Comparison of ENCODE assay signal across 8 mouse cellular contexts in the genomic region with DNA sequence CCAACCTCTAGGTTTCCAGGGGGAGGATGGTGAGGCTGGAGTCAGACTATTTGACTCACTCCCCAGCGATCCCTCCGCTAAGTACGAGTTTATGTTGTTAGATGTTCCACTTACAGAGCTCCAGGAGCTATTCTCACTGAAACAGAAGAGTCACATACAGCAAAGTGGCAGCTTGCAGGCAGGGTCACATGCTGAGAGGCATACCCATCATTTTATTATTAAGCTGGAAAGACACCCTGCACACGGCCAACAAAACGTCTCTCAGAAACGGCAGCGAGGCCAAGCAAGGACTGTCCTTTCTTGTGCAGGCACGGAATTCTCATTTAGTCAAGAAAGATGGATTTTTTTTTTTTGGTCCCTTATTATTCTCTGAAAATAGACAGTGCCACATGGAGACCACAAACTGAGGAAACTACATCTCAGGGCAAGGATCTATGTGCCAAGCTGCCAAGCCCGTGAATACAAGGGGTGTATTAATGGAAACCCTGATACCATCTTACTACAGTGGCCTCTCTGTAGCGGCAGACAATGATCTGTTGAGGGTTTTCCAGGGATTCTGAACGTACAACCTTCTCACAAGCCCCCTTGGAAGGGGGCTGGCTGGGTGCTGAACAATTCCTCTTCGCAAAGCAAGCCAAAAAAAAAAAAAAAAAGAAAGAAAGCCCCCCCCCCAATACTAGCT. TPM values are rescaled to one million over a fixed set of nuclear protein-coding genes. Genes with fewer than 3 reads are reported as not detected.
DNase-seq lines count a peak whose midpoint lies in the region; ATAC-seq lines count a peak whose summit lies in the region.

No protein-coding gene starts in this region.

- WGBS in forebrain, embryonic 16.5 days: 7% methylated on average over 12 of the region's 12 CpGs
- WGBS in midbrain, embryonic 10.5 days: 49% methylated on average over 12 of the region's 12 CpGs

- intact Hi-C loops in left cerebral cortex, postnatal 4 days (cut with DNase I): no loop called here

- ATAC-seq in forebrain, embryonic 16.5 days: peak; percentile 37

- no peak overlapping the region for H3K27ac ChIP-seq in brown adipose tissue, adult 24 weeks (replicated peaks; ENCODE audit: low read depth, low read length)
- H3K27ac ChIP-seq in forebrain, embryonic 16.5 days (ENCODE audit: low read length): peak overlapping the region; percentile 94
- H3K27ac ChIP-seq in midbrain, embryonic 10.5 days (replicated peaks): peak overlapping the region; percentile 96

- H3K27me3 ChIP-seq in forebrain, embryonic 16.5 days (replicated peaks; ENCODE audit: control insufficient read depth, insufficient read depth, low read length): no peaks in the 10 kb centered on the region
- no peaks in the 10 kb centered on the region; the same call in 1 of the 2 replicates for H3K27me3 ChIP-seq in midbrain, embryonic 10.5 days (ENCODE audit: low read depth, poor library complexity, severe bottlenecking)

- DNase-seq in left cerebral cortex, postnatal 4 days: peak; percentile 59
- DNase-seq in left cerebral cortex, adult 18-20 months (ENCODE audit: low spot score in 2 of 2): no peak
- DNase-seq in midbrain, embryonic 10.5 days (ENCODE audit: low spot score): peak; percentile 12
- no peak for DNase-seq in yolk sac, embryonic 10.5 days (ENCODE audit: low spot score)
- no peak for DNase-seq in embryo, embryonic 10.5 days (ENCODE audit: low spot score)
- no peak for DNase-seq in urinary bladder, postnatal 10 days (ENCODE audit: low spot score)

- peak overlapping the region; percentile 79 for H3K4me3 ChIP-seq in brown adipose tissue, adult 24 weeks (ENCODE audit: insufficient read depth, low read depth, low read length)
- peak overlapping the region; percentile 91 for H3K4me3 ChIP-seq in forebrain, embryonic 16.5 days (replicated peaks; ENCODE audit: low read length)
- H3K4me3 ChIP-seq in midbrain, embryonic 10.5 days: peak overlapping the region; percentile 92

- peak overlapping the region; percentile 73 for H3K4me2 ChIP-seq in forebrain, embryonic 16.5 days (ENCODE audit: low read length)

- H3K4me1 ChIP-seq in brown adipose tissue, adult 24 weeks (ENCODE audit: control insufficient read depth, insufficient read depth, insufficient read length, low read length): peaks cover 15% of the 10 kb centered on the region
- peaks cover 46% of the 10 kb centered on the region for H3K4me1 ChIP-seq in forebrain, embryonic 16.5 days (replicated peaks; ENCODE audit: control insufficient read depth, insufficient read depth, low read length)
- H3K4me1 ChIP-seq in midbrain, embryonic 10.5 days: peaks cover 63% of the 10 kb centered on the region

- no peaks in the 10 kb centered on the region for H3K9me3 ChIP-seq in forebrain, embryonic 16.5 days (ENCODE audit: control insufficient read depth, low read length)
- no peaks in the 10 kb centered on the region for H3K9me3 ChIP-seq in midbrain, embryonic 10.5 days (replicated peaks)

- no peaks in the 10 kb centered on the region for H3K36me3 ChIP-seq in forebrain, embryonic 16.5 days (ENCODE audit: control insufficient read depth, insufficient read depth)
- peaks cover 38% of the 10 kb centered on the region for H3K36me3 ChIP-seq in midbrain, embryonic 10.5 days

- H3K9ac ChIP-seq in forebrain, embryonic 16.5 days (replicated peaks; ENCODE audit: low read depth, low read length): peak overlapping the region; percentile 98

RNA-seq across cellular contexts. Expression of gene Vps37b, which starts 1.5 kb away (rescaled TPM):
- total RNA-seq in left cerebral cortex, postnatal 4 days (2021): 10 to 100 TPM; 46.2 to 49.9 TPM
- 10 to 100 TPM; 43.2 to 50.5 TPM for total RNA-seq in left cerebral cortex, adult 18-20 months (2021)
- polyA plus RNA-seq in brown adipose tissue, adult 24 weeks (2012; ENCODE audit: insufficient read depth, insufficient read length, missing spikeins): 2.7 and 3.7 TPM in 2 replicates
- 104 and 112 TPM in 2 replicates for polyA plus RNA-seq in forebrain, embryonic 16.5 days (2015; fragmentation: Nextera tagmentation; extraction: Ambion mirVana)
- polyA plus RNA-seq in midbrain, embryonic 10.5 days (2016; fragmentation: Nextera tagmentation; extraction: Ambion mirVana): 58.1 and 69.2 TPM in 2 replicates

RNA-seq across cellular contexts. Expression of gene Hip1r, which starts 57.1 kb away (rescaled TPM):
- 10 to 100 TPM; 83.2 to 84.8 TPM for total RNA-seq in left cerebral cortex, postnatal 4 days (2021)
- total RNA-seq in left cerebral cortex, adult 18-20 months (2021): 10 to 100 TPM; 66.5 to 67.7 TPM
- 3.8 and 5.2 TPM in 2 replicates for polyA plus RNA-seq in brown adipose tissue, adult 24 weeks (2012; ENCODE audit: insufficient read depth, insufficient read length, missing spikeins)
- polyA plus RNA-seq in forebrain, embryonic 16.5 days (2015; fragmentation: Nextera tagmentation; extraction: Ambion mirVana): 33.3 and 35.7 TPM in 2 replicates
- polyA plus RNA-seq in midbrain, embryonic 10.5 days (2016; fragmentation: Nextera tagmentation; extraction: Ambion mirVana): 6.6 and 9.2 TPM in 2 replicates

Comparison
In these comparisons a context has a peak if more than half of its experiments do, and no peak if none do; other contexts are left out.
1. DNase-seq: peak in left cerebral cortex, postnatal 4 days (single experiment) and midbrain, embryonic 10.5 days (single experiment); none in left cerebral cortex, adult 18-20 months (0 of 2), yolk sac, embryonic 10.5 days (single experiment), embryo, embryonic 10.5 days (single experiment) and urinary bladder, postnatal 10 days (single experiment).
2. RNA of gene Vps37b, which starts 1.5 kb away (polyA plus RNA-seq): 104 to 112 TPM in forebrain, embryonic 16.5 days and 58.1 to 69.2 TPM in midbrain, embryonic 10.5 days; 2.7 to 3.7 TPM in brown adipose tissue, adult 24 weeks; every median in the first group is over 10 times any median in the second.
3. Peak in every context shown above with its lines, with median percentiles within 50 percentile points of each other: H3K4me3 ChIP-seq.